Comparison of ENCODE assay signal across 9 mouse cellular contexts in genomic region chr4:131657922-131658321, GRCm38 (mm10).
DNase-seq lines count a peak whose midpoint lies in the region; ATAC-seq and TF ChIP-seq lines count a peak whose summit lies in the region.
"Had no signal": no experiment of that assay in that cellular context is flagged by ENCODE, and none has a peak within 500 bp of the region (broad histone marks: within the 10 kb centered on the region; RNA-seq: fewer than 3 reads in every experiment).

No protein-coding gene starts in this region.

- DNase-seq in heart, postnatal 14 days: peak; percentile 49 to 58
- DNase-seq in heart, adult 8-10 months (ENCODE audit: low spot score): no peak
- peak; percentile 48 for DNase-seq in thymus, postnatal 4 days
- DNase-seq in thymus, adult 18-20 months: no peak
- peak; percentile 5 for DNase-seq in hindlimb bud, embryonic 11.5 days (ENCODE audit: extremely low spot score, low read depth, low spot score)
- peak; percentile 50 for DNase-seq in stomach, postnatal 0 days (ENCODE audit: low spot score)
- DNase-seq in right cerebral cortex, postnatal 36 days (ENCODE audit: low spot score in 2 of 2): no peak
- no peak for DNase-seq in thymus, postnatal 0 days (ENCODE audit: low spot score)

- no peak for ATAC-seq in stomach, postnatal 0 days (ENCODE audit: low FRiP score, low TSS enrichment)

- no peak overlapping the region for H3K4me2 ChIP-seq in stomach, postnatal 0 days (replicated peaks; ENCODE audit: low read depth)
- H3K4me2 ChIP-seq: midbrain, embryonic 12.5 days had no signal

- WGBS in stomach, postnatal 0 days: 15% methylated on average over 10 of the region's 10 CpGs

- H3K36me3 ChIP-seq in stomach, postnatal 0 days (ENCODE audit: control insufficient read depth, insufficient read depth, low read length): no peaks in the 10 kb centered on the region
- H3K36me3 ChIP-seq: midbrain, embryonic 12.5 days had no signal

- H3K4me1 ChIP-seq in stomach, postnatal 0 days (replicated peaks; ENCODE audit: control insufficient read depth, insufficient read depth): no peaks in the 10 kb centered on the region
- H3K4me1 ChIP-seq: midbrain, embryonic 12.5 days had no signal

- TF ChIP-seq EP300 in stomach, postnatal 0 days (optimal IDR thresholded peaks at IDR 0.05): no peak

- no peak overlapping the region for H3K27ac ChIP-seq in stomach, postnatal 0 days (replicated peaks)
- H3K27ac ChIP-seq: midbrain, embryonic 12.5 days had no signal

- no peak overlapping the region for H3K4me3 ChIP-seq in stomach, postnatal 0 days (ENCODE audit: low read depth, low read length)
- H3K4me3 ChIP-seq: midbrain, embryonic 12.5 days had no signal

- H3K9ac ChIP-seq in stomach, postnatal 0 days (ENCODE audit: low read length): no peak overlapping the region
- H3K9ac ChIP-seq: midbrain, embryonic 12.5 days had no signal

- no peak for TF ChIP-seq CTCF in stomach, postnatal 0 days (IDR thresholded peaks at IDR 0.05; ENCODE audit: low read depth)

- H3K27me3 ChIP-seq in stomach, postnatal 0 days (ENCODE audit: control insufficient read depth, insufficient read depth, low read length): no peaks in the 10 kb centered on the region
- H3K27me3 ChIP-seq: midbrain, embryonic 12.5 days had no signal

- intact Hi-C loops in heart, postnatal 14 days (cut with DNase I): no loop called here

- no peaks in the 10 kb centered on the region for H3K9me3 ChIP-seq in stomach, postnatal 0 days (ENCODE audit: control insufficient read depth, low read length)
- H3K9me3 ChIP-seq: midbrain, embryonic 12.5 days had no signal

Comparison
In these comparisons a context has a peak if more than half of its experiments do, and no peak if none do; other contexts are left out.
1. DNase-seq: peak in heart, postnatal 14 days (2 of 2), thymus, postnatal 4 days (single experiment), hindlimb bud, embryonic 11.5 days (single experiment) and stomach, postnatal 0 days (single experiment); none in heart, adult 8-10 months (single experiment), thymus, adult 18-20 months (0 of 2), right cerebral cortex, postnatal 36 days (0 of 2) and thymus, postnatal 0 days (single experiment).